Mouse (Mus musculus): Measurements from ENCODE around the gene Uba5.

DNA sequence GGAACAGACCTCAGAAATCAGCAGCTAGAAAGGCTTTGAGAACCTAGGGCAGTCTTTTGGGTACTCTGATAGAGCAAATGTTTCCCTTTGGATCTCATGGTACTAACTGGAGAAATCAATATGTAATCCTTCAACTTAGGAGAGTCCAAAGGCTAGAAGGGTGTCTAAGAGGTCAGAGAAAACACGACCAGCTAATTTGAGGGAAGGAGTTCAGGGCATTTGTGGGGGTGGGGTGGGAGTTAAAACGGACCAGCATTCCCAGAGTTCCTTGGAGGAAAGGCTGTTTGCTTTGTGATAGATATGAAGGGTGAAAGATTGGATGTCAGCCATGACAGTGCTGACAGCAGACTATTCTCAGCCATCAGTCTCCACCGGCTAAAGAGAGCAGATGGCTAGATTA is 62.3 kb downstream of the Uba5 start:
- TF ChIP-seq CTCF (IDR thresholded peaks at IDR 0.05; ENCODE audit: borderline replicate concordance, control insufficient read depth, extremely low read depth, insufficient read depth, low read length, poor library complexity) (no peak), POLR2A (IDR thresholded peaks at IDR 0.05; ENCODE audit: control insufficient read depth, extremely low read depth, insufficient read depth, low read length, poor library complexity) (no peak)

All from thymus, adult 2 months (tissue).